Mouse (Mus musculus): ENCODE results near the gene Cfap61. TPM values are rescaled to one million over a fixed set of nuclear protein-coding genes. Genes with fewer than 3 reads are reported as not detected.

The Cfap61 gene
- polyA plus RNA-seq, 1 experiment from 2014 or later, result 4.2 TPM

- WGBS, result 57% methylated on average over 9 of the region's 9 CpGs
- ATAC-seq (ENCODE audit: low FRiP score) (no peak), DNase-seq (ENCODE audit: low spot score) (no peak)
- Histone ChIP-seq H3K4me2 (replicated peaks) (no peak overlapping the region), H3K27me3 (ENCODE audit: control insufficient read depth, insufficient read depth, low read length) (no peaks in the 10 kb centered on the region), H3K27ac (no peak overlapping the region), H3K9me3 (ENCODE audit: control insufficient read depth, low read length) (no peaks in the 10 kb centered on the region), H3K4me1 (replicated peaks; ENCODE audit: control insufficient read depth, insufficient read depth, low read length) (no peaks in the 10 kb centered on the region), H3K36me3 (replicated peaks; ENCODE audit: control insufficient read depth, insufficient read depth) (no peaks in the 10 kb centered on the region), H3K4me3 (replicated peaks; ENCODE audit: low read length) (no peak overlapping the region), H3K9ac (no peak overlapping the region)
Observed at GRCm38 (mm10) chr2:146109921-146110320, 175.3 kb downstream of the Cfap61 start.

GRCm38 (mm10) chr2:146116282-146116681 is 181.7 kb downstream of the Cfap61 start:
- H3K4me3 ChIP-seq (replicated peaks; ENCODE audit: low read length), result no peak overlapping the region
- no peak for ATAC-seq (ENCODE audit: low FRiP score)
- H3K9me3 ChIP-seq (ENCODE audit: control insufficient read depth, low read length), result no peaks in the 10 kb centered on the region
- H3K4me2 ChIP-seq (replicated peaks), result no peak overlapping the region
- DNase-seq (ENCODE audit: low spot score), result no peak
- H3K4me1 ChIP-seq (replicated peaks; ENCODE audit: control insufficient read depth, insufficient read depth, low read length), result 0 out of 2 replicates have a peak, but pooled peaks cover 6% of the 10 kb centered on the region
- H3K27ac ChIP-seq, result no peak overlapping the region
- H3K27me3 ChIP-seq (ENCODE audit: control insufficient read depth, insufficient read depth, low read length), result no peaks in the 10 kb centered on the region; the same call in 1 of the 2 replicates
- H3K9ac ChIP-seq, result no peak overlapping the region
- WGBS, result 94% methylated on average over 6 of the region's 6 CpGs
- H3K36me3 ChIP-seq (replicated peaks; ENCODE audit: control insufficient read depth, insufficient read depth), result no peaks in the 10 kb centered on the region

- H3K4me2 ChIP-seq (replicated peaks), result no peak overlapping the region
- 93% methylated on average over 5 of the region's 5 CpGs for WGBS
- H3K9me3 ChIP-seq (ENCODE audit: control insufficient read depth, low read length), result no peaks in the 10 kb centered on the region
- H3K9ac ChIP-seq, result no peak overlapping the region
- no peak overlapping the region for H3K27ac ChIP-seq
- ATAC-seq (ENCODE audit: low FRiP score), result no peak
- DNase-seq (ENCODE audit: low spot score), result no peak
- no peaks in the 10 kb centered on the region; the same call in 1 of the 2 replicates for H3K27me3 ChIP-seq (ENCODE audit: control insufficient read depth, insufficient read depth, low read length)
- 0 out of 2 replicates have a peak, but pooled peaks cover 6% of the 10 kb centered on the region for H3K4me1 ChIP-seq (replicated peaks; ENCODE audit: control insufficient read depth, insufficient read depth, low read length)
- H3K4me3 ChIP-seq (replicated peaks; ENCODE audit: low read length), result no peak overlapping the region
- no peaks in the 10 kb centered on the region for H3K36me3 ChIP-seq (replicated peaks; ENCODE audit: control insufficient read depth, insufficient read depth)
Observed at GRCm38 (mm10) chr2:146116726-146117125, 182.1 kb downstream of the Cfap61 start.

- Histone ChIP-seq H3K9me3 (ENCODE audit: control insufficient read depth, low read length) (no peaks in the 10 kb centered on the region), H3K27me3 (ENCODE audit: control insufficient read depth, insufficient read depth, low read length) (no peaks in the 10 kb centered on the region; the same call in 1 of the 2 replicates), H3K4me2 (replicated peaks) (no peak overlapping the region), H3K4me3 (replicated peaks; ENCODE audit: low read length) (no peak overlapping the region), H3K9ac (no peak overlapping the region), H3K4me1 (replicated peaks; ENCODE audit: control insufficient read depth, insufficient read depth, low read length) (0 out of 2 replicates have a peak, but pooled peaks cover 6% of the 10 kb centered on the region), H3K36me3 (replicated peaks; ENCODE audit: control insufficient read depth, insufficient read depth) (no peaks in the 10 kb centered on the region), H3K27ac (no peak overlapping the region)
- WGBS, result 14% methylated on average over 17 of the region's 17 CpGs
- no peak for DNase-seq (ENCODE audit: low spot score)
- ATAC-seq (ENCODE audit: low FRiP score), result no peak; the same call in 1 of the 2 replicates
Observed at GRCm38 (mm10) chr2:146117191-146117914, 182.8 kb downstream of the Cfap61 start.

- 18% methylated on average over 3 of the region's 3 CpGs for WGBS
- ATAC-seq (ENCODE audit: low FRiP score), result no peak; the same call in 1 of the 2 replicates
Observed at GRCm38 (mm10) chr2:146117915-146118403, 183.4 kb downstream of the Cfap61 start.

GRCm38 (mm10) chr2:146121551-146121950 is 187.0 kb downstream of the Cfap61 start:
- H3K27ac ChIP-seq, result no peak overlapping the region
- no peaks in the 10 kb centered on the region; the same call in 1 of the 2 replicates for H3K27me3 ChIP-seq (ENCODE audit: control insufficient read depth, insufficient read depth, low read length)
- ATAC-seq (ENCODE audit: low FRiP score) (no peak), DNase-seq (ENCODE audit: low spot score) (no peak)
- H3K4me3 ChIP-seq (replicated peaks; ENCODE audit: low read length), result no peak overlapping the region
- H3K36me3 ChIP-seq (replicated peaks; ENCODE audit: control insufficient read depth, insufficient read depth), result no peaks in the 10 kb centered on the region
- 89% methylated on average over 7 of the region's 7 CpGs for WGBS
- H3K9ac ChIP-seq, result no peak overlapping the region
- H3K9me3 ChIP-seq (ENCODE audit: control insufficient read depth, low read length), result no peaks in the 10 kb centered on the region
- H3K4me2 ChIP-seq (replicated peaks), result no peak overlapping the region
- H3K4me1 ChIP-seq (replicated peaks; ENCODE audit: control insufficient read depth, insufficient read depth, low read length), result 0 out of 2 replicates have a peak, but pooled peaks cover 6% of the 10 kb centered on the region

More at GRCm38 (mm10) chr2:146117915-146118403, 183.4 kb downstream of the Cfap61 start:
- Histone ChIP-seq H3K27me3 (ENCODE audit: control insufficient read depth, insufficient read depth, low read length) (no peaks in the 10 kb centered on the region; the same call in 1 of the 2 replicates), H3K9me3 (ENCODE audit: control insufficient read depth, low read length) (no peaks in the 10 kb centered on the region), H3K36me3 (replicated peaks; ENCODE audit: control insufficient read depth, insufficient read depth) (no peaks in the 10 kb centered on the region), H3K4me3 (replicated peaks; ENCODE audit: low read length) (no peak overlapping the region), H3K4me1 (replicated peaks; ENCODE audit: control insufficient read depth, insufficient read depth, low read length) (0 out of 2 replicates have a peak, but pooled peaks cover 6% of the 10 kb centered on the region), H3K4me2 (replicated peaks) (no peak overlapping the region), H3K27ac (no peak overlapping the region), H3K9ac (no peak overlapping the region)
- no peak for DNase-seq (ENCODE audit: low spot score)

GRCm38 (mm10) chr2:146125129-146125528 is 190.5 kb downstream of the Cfap61 start:
- ATAC-seq (ENCODE audit: low FRiP score), result no peak
- H3K9ac ChIP-seq, result no peak overlapping the region

GRCm38 (mm10) chr2:146128622-146129021 is 194.0 kb downstream of the Cfap61 start:
- Histone ChIP-seq H3K9me3 (ENCODE audit: control insufficient read depth, low read length) (no peaks in the 10 kb centered on the region), H3K4me2 (replicated peaks) (no peak overlapping the region), H3K36me3 (replicated peaks; ENCODE audit: control insufficient read depth, insufficient read depth) (no peaks in the 10 kb centered on the region), H3K27me3 (ENCODE audit: control insufficient read depth, insufficient read depth, low read length) (no peaks in the 10 kb centered on the region), H3K9ac (no peak overlapping the region), H3K4me1 (replicated peaks; ENCODE audit: control insufficient read depth, insufficient read depth, low read length) (no peaks in the 10 kb centered on the region), H3K4me3 (replicated peaks; ENCODE audit: low read length) (no peak overlapping the region), H3K27ac (no peak overlapping the region)
- 38% methylated on average over 6 of the region's 6 CpGs for WGBS
- DNase-seq (ENCODE audit: low spot score) (no peak), ATAC-seq (ENCODE audit: low FRiP score) (no peak)

More at GRCm38 (mm10) chr2:146125129-146125528, 190.5 kb downstream of the Cfap61 start:
- DNase-seq (ENCODE audit: low spot score), result no peak
- WGBS, result 98% methylated on average over 2 of the region's 2 CpGs
- Histone ChIP-seq H3K9me3 (ENCODE audit: control insufficient read depth, low read length) (no peaks in the 10 kb centered on the region), H3K27me3 (ENCODE audit: control insufficient read depth, insufficient read depth, low read length) (no peaks in the 10 kb centered on the region), H3K36me3 (replicated peaks; ENCODE audit: control insufficient read depth, insufficient read depth) (no peaks in the 10 kb centered on the region), H3K4me1 (replicated peaks; ENCODE audit: control insufficient read depth, insufficient read depth, low read length) (no peaks in the 10 kb centered on the region), H3K4me2 (replicated peaks) (no peak overlapping the region), H3K27ac (no peak overlapping the region), H3K4me3 (replicated peaks; ENCODE audit: low read length) (no peak overlapping the region)

GRCm38 (mm10) chr2:146130514-146130913 is 195.9 kb downstream of the Cfap61 start:
- Histone ChIP-seq H3K27me3 (ENCODE audit: control insufficient read depth, insufficient read depth, low read length) (no peaks in the 10 kb centered on the region), H3K4me1 (replicated peaks; ENCODE audit: control insufficient read depth, insufficient read depth, low read length) (no peaks in the 10 kb centered on the region), H3K9me3 (ENCODE audit: control insufficient read depth, low read length) (no peaks in the 10 kb centered on the region), H3K27ac (no peak overlapping the region), H3K9ac (no peak overlapping the region), H3K4me3 (replicated peaks; ENCODE audit: low read length) (no peak overlapping the region), H3K4me2 (replicated peaks) (no peak overlapping the region), H3K36me3 (replicated peaks; ENCODE audit: control insufficient read depth, insufficient read depth) (no peaks in the 10 kb centered on the region)
- ATAC-seq (ENCODE audit: low FRiP score) (no peak), DNase-seq (ENCODE audit: low spot score) (no peak)
- 98% methylated on average over 3 of the region's 3 CpGs for WGBS

Data from hindbrain, embryonic 14.5 days (tissue).